Mouse (Mus musculus) neural tube, embryonic 12.5 days (tissue): ENCODE results near the gene Fjx1. TPM values are rescaled to one million over a fixed set of nuclear protein-coding genes. Genes with fewer than 3 reads are reported as not detected.

Experiments
- polyA plus RNA-seq: library from polyadenylated mRNA; unstranded; fragments of >200 nt; fragmentation: Nextera tagmentation; extraction: Ambion mirVana; gene quantifications from 2 replicates; pipeline ENCODE4 v1.2.1, GENCODE M21; 2016

Gene Fjx1
- polyA plus RNA-seq, 1 experiment from 2014 or later: 52.4 TPM

Other genes starting within 250 kb of the Fjx1 start
- gene Trim44, start 44.7 kb downstream of the Fjx1 start, polyA plus RNA-seq: 61.5 and 67.9 TPM in 2 replicates
- 5.2 TPM in 2 replicates for gene Pamr1, start 97.5 kb upstream of the Fjx1 start, polyA plus RNA-seq
- gene Slc1a2, start 206.2 kb upstream of the Fjx1 start, polyA plus RNA-seq: 16.2 and 16.6 TPM in 2 replicates